Mouse (Mus musculus): Measurements from ENCODE around the gene Zfp579.

GRCm38 (mm10) chr7:5037026-5037425, 41.1 kb upstream of the Zfp579 start:
- no peak for TF ChIP-seq SRF (IDR thresholded peaks at IDR 0.05; ENCODE audit: control insufficient read depth, insufficient read length, low read depth)
- no peak for TF ChIP-seq POLR2A (IDR thresholded peaks at IDR 0.05; ENCODE audit: insufficient read length, low read depth)
- no peak for TF ChIP-seq TCF12 (IDR thresholded peaks at IDR 0.05; ENCODE audit: insufficient read depth, poor library complexity, severe bottlenecking)
- no peak for TF ChIP-seq MYOG (IDR thresholded peaks at IDR 0.05; ENCODE audit: control insufficient read depth in 1 of 3, insufficient read depth in 1 of 3, insufficient read length in 2 of 3, low read depth in 2 of 3)
- TF ChIP-seq MYOD1 (IDR thresholded peaks at IDR 0.05; ENCODE audit: control insufficient read depth in 1 of 3, insufficient read length in 2 of 3, low read depth in 2 of 3) = no peak
